ENCODE assay signal across 17 mouse cellular contexts in genomic region chr17:84888525-84888924, GRCm38 (mm10).
"Had no signal": no experiment of that assay in that cellular context is flagged by ENCODE, and none has a peak within 500 bp of the region (broad histone marks: within the 10 kb centered on the region; RNA-seq: fewer than 3 reads in every experiment).

No protein-coding gene starts in this region.

- H3K4me2 ChIP-seq: liver, embryonic 11.5 days; liver, embryonic 15.5 days; midbrain, embryonic 15.5 days; neural tube, embryonic 13.5 days; stomach, embryonic 15.5 days had no signal

- H3K4me3 ChIP-seq: layer of hippocampus, adult 2 months; left cerebral cortex, adult 2 months; limb, embryonic 10.5 days; liver, embryonic 15.5 days; midbrain, embryonic 10.5 days; midbrain, embryonic 15.5 days; neural tube, embryonic 13.5 days; stomach, embryonic 15.5 days had no signal

- H3K9me3 ChIP-seq: limb, embryonic 10.5 days; liver, embryonic 15.5 days; midbrain, embryonic 10.5 days; midbrain, embryonic 15.5 days; neural tube, embryonic 13.5 days; stomach, embryonic 15.5 days had no signal

- H3K9ac ChIP-seq: liver, embryonic 15.5 days; midbrain, embryonic 15.5 days; neural tube, embryonic 13.5 days; stomach, embryonic 15.5 days had no signal

- H3K36me3 ChIP-seq: limb, embryonic 10.5 days; liver, embryonic 15.5 days; midbrain, embryonic 10.5 days; midbrain, embryonic 15.5 days; neural tube, embryonic 13.5 days; stomach, embryonic 15.5 days had no signal

- ATAC-seq: lung, postnatal 0 days; midbrain, embryonic 15.5 days had no signal

- H3K27ac ChIP-seq: kidney, postnatal 0 days; layer of hippocampus, adult 2 months; left cerebral cortex, adult 2 months; limb, embryonic 10.5 days; liver, embryonic 15.5 days; midbrain, embryonic 10.5 days; midbrain, embryonic 15.5 days; neural tube, embryonic 13.5 days; stomach, embryonic 15.5 days had no signal

- DNase-seq: kidney, adult 11 months; kidney, adult 9 months; kidney, postnatal 36 days; lung, adult 2 months; lung, postnatal 36 days; retina, postnatal 1 day had no signal

- H3K4me1 ChIP-seq: limb, embryonic 10.5 days; midbrain, embryonic 10.5 days; neural tube, embryonic 13.5 days; stomach, embryonic 15.5 days had no signal

- H3K27me3 ChIP-seq: liver, embryonic 15.5 days; midbrain, embryonic 15.5 days; neural tube, embryonic 13.5 days; stomach, embryonic 15.5 days had no signal
